Mouse (Mus musculus) fat pad, adult 2 months (tissue): ENCODE measurements around the gene Dnhd1.
"Not testable (repeated sequence)": the region's sequence is repeated elsewhere in the genome, so short reads cannot be mapped to it uniquely, and the experiment has no call there.

Experiments used
- DNase-seq: peaks from one replicate; pipeline ENCODE4 v3.0.0-alpha.2; 2011; ENCODE audit warnings: low read depth, low spot score; ENCODE audit errors: extremely low read depth

The Dnhd1 gene

DNA sequence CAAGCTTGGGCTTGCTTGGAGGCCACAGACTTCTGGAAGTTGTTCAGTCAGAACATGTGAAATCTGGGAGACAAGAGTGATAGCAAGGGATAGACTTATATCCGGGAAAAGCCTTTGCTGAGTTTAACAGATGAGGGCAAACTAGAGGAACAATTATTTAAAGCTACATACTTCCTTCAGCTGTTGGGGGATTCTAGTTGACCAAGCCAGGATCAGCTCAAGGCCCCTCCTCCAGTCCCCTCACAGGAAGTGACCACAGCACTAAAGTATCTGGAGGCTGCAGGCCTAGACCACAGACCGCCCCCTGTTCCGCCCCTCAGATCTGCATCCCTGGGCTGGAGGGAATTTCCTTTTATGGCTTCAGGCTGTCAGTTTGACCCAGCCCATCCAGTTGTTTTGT, 88.3 kb downstream of the Dnhd1 start:
- DNase-seq, result no peak

DNA sequence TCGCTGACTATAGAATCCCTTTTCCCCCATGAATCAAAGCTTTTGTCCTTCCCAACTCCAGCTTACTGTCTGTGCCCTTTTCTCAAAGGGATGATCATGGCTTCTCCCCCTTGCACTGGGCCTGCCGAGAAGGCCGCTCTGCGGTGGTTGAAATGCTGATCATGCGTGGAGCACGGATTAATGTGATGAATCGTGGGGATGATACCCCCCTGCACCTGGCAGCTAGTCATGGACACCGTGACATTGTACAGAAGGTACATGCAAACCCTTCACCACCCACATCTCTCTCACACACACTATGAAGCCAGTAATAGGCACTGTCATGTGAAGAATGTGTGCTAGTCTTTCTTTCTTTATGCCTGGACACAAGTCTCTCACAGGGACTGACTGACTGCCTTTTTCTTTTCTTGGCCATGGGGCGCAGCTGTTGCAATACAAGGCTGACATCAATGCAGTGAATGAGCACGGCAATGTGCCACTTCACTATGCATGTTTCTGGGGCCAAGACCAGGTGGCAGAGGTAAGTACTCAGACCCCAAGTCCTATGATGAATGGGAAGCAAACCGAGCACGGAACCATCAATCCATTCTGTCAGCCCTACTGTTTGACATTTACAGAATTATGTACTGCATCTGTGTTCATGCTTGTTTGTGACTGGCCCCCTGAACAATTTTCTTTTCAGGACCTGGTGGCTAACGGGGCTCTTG, 89.6 kb downstream of the Dnhd1 start:
- no peak for DNase-seq

DNA sequence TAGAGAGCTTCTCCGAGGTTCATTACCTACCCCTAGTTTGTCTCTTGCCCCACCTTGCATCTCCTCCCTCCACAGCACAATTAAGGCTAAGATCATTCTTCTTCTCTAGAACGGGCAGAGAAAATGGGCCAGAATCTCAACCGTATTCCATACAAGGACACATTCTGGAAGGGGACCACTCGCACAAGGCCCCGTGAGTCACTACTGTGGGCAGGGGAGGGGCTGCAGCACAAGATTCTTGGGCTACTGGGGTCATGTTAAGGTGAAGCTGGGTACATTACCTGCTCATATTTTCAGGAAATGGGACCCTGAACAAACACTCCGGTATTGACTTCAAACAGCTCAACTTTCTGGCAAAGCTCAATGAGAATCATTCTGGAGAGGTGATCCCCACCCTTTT, 90.2 kb downstream of the Dnhd1 start:
- no peak for DNase-seq

DNA sequence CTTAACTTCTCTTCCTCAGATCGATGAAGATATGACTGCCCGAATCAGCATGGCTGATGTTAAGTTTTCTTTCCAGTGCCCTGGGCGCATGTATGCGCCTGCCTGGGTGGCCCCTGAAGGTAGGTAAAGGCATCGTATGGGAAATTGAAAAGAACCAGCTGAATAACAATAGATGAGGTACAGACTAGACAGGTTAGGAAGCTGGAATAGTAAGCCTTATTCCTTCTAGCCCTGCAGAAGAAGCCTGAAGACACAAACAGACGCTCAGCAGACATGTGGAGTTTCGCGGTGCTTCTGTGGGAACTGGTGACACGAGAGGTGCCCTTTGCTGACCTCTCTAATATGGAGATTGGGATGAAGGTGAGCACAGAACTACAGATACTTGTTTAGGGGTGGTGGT, 91.4 kb downstream of the Dnhd1 start:
- DNase-seq, result no peak

DNA sequence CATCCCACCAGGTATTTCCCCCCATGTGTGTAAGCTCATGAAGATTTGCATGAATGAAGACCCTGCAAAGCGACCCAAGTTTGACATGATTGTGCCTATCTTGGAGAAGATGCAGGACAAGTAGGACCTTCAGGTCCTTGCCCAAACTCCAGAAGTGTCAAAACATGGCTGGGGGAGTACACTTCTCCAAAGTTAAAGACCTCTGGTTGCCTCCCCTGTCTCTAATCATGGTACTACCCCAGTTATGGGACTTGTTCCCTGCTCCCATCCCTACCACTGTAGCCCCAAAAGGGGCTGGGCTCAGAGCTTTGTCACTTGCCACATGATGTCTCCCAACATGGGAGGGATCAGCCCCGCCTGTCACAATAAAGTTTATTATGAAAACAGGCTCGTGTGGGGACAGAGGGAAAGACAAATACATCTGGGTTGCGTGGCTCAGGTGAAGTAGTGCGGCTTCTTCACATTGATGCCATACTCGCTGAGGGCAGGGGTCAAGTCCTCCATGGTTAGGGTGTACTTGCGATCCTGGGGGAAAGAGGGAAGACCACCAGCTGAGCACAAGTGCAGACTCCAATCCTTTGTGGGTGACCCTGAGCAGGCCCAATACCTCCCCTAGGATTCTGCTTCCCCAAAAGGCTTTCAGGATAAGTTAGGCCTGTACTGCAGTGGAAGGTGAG, 92.0 kb downstream of the Dnhd1 start:
- not testable (repeated sequence) for DNase-seq

DNA sequence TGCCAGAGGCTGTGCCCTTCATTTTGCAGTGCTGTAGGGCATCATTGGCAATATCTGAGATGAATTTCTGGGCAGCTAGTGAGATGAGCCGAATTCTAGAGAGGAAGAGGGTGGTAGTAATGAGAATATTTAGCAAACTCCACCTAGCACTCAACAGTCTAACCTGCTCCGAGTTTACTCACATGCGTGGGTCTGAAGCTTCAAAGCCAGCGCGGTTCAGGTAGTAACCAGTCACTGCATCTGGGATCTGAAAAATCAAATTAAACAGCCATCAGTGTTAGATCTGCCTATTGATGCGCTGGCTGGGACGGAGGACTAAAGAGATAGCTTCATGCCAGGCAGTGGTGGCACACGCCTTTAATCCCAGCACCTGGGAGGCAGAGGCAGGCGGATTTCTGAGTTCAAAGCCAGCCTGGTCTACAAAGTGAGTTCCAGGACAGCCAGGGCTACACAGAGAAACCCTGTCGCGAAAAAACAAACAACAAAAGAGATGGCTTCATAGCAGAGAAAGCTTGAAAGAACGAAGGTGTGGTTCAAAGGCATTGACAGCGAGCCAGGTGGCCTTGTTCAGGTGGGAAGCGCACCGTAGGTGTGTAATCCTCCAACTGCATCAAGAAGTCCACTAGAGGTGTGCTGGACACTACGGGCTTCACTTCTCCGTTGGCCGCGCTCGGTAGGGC, 92.8 kb downstream of the Dnhd1 start:
- DNase-seq, result not testable (repeated sequence)

DNA sequence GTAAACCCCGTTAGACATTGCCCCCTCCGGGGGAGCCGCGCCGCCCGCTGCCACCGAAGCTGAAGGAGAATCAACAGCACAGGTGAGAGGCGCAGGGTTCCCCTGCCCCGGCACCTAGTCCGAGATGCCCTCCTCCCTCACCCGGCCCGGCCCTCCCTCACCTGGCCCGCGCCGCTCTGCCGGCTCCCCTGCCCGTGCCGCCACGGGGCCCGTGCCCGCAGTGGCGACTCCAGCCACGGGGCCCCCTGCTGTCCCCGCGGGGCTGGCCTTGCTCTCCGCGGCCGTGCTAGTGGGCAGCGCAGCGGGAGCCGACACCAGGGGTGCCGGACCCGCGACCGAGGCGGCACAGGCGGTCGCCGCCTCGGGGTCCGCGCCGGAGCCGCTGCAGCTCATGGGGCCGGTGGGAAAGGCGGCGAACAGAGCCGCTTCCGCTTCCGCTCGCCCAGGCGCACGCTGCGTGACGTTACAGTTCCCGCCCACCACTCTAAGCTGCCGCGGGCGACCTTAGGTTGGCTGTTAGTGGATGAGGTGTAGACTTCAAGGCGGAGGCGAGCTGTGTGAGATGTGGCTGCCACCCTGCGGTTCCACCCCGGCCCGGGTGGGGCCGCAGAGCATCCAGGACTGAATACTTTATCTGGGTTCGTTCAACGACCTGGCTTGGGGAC, 93.4 kb downstream of the Dnhd1 start, which contains the start of gene Taf10:
TSS of gene Taf10 (minus strand) at position 436 of the 665 bp plus-strand sequence.
- no peak for DNase-seq

DNA sequence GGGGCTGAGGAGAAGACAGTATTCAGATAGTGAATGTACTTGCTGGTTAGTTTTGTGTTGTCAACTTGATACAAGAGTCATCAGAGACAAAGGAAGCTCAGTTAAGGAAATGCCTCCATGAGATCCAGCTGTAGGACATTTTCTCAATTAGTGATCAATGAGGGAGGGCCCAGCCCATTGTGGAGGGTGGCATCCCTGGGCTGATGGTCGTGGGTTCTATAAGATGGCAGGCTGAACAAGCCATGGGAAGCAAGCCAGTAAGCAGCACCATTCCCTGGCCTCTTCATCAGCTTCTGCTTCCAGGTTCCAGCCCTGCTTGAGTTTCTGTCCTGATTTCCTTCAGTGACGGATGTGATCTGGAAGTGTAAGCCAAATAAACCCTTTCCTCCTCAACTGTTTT, 97.1 kb downstream of the Dnhd1 start:
- no peak for DNase-seq

DNA sequence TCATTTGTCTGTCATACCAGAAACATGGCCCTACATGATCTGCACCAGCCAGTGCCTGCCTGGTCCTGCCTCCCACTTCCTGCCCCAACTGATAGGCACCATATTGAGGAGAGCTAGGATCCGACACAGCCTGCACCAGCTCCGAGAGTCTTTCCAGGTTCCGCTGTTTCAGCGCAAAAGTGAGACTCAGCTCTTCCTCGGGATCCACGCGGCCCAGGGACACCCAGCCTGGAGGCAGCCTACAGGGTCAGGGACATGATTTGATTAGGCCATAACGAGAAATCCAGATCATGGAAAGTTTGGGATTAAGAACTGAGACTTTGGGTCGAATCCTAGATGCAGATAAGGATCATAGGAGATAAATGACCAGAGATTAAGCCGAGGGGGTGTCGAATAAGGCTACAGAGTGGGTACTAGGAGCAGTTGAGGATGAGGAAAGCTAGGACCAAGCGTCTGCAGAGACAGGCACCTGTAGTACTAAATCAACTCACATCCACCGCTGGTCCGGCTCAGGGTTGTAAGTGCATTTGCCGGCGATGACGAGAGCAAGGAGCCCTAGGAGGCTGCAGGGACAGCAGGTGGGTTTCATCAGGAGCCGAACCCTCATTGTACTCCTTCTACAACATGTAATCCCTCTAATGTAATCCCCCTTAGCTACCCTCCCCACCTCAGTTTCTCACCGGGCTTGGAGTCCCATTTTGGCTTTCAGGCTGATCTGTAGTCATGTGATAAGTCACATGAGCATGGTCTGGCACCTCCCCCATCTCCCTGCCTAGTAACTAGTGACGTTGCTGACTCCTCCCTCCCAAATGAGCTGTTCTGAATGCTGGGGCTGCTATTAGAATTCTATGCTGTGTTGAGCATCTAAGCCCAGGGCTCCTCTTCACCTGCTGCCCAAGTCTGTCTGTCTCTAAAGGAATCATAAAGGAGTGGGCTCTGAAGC, 101.1 kb downstream of the Dnhd1 start, which contains the start of gene Tpp1:
TSS of gene Tpp1 (minus strand) at position 745 of the 943 bp plus-strand sequence.
- DNase-seq, result no peak

DNA sequence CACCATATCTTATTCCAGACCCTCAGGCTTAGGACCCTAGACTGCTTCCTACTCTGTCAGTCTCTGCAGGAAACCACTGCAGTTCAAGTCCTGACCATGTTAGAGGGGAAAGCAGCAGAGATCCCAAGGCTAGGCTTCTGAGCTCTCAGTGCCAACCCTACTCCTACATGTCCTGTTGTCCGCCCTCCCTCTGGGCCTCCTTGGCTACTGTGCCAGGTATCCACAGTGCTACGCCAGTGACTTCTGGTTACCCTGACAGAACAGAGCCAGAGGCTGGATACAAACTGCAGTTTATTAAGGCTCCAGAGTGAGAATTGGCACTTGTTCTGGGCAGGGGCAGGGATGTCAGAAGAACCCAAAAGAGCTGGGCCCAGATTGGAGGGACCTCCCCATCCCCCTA, 102.1 kb downstream of the Dnhd1 start:
- DNase-seq, result no peak

DNA sequence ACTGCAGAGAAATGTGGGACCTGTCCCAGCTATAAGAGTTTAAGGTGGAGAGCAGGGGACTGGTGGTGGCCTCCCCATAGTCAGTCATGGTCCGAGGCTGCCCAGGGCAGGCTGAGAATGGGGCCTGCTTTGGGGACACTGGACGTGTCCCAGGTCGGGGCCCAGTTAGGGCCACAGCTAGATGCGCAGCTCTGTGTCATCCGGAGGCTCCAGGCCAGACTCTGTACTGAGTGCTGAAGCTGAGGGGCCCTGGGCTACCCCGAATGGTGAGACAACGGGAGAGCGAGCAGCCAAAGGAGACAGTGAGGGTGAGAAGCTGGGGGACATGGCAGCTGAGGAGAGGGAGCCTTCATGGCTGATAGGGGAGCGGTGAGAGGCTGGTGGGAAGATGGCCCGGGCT, 102.7 kb downstream of the Dnhd1 start:
- no peak for DNase-seq

DNA sequence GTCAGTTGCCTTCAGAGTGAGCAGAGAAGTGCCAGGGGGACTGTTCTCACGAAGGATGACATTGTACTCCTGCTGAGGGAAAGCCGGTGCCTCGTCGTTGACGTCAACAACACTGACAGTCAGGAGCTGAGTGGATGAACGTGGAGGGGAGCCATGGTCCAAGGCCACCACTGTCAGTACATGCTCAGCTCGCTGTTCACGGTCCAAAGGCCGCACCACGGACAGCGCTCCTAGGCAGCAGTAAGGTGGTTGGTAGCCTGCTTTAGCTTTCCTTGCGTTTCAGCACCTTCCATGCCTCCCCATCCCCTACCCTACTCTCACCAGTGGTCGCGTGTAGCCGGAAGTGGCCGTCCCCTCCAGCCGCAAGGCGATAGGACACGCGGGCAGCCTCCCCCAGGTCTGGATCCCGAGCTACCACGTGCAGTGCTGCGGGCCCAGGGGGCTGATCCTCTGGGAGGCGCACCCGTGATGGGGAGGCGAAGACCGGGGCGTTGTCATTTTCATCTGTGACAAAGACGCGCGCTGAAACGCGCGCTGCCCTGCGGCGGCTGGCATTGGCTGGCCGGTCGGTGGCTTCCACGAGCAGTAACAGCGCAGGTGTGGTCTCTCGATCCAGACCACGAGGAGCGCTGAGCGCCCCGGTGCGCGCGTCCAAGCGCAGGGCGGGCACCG, 111.3 kb downstream of the Dnhd1 start:
- no peak for DNase-seq

DNA sequence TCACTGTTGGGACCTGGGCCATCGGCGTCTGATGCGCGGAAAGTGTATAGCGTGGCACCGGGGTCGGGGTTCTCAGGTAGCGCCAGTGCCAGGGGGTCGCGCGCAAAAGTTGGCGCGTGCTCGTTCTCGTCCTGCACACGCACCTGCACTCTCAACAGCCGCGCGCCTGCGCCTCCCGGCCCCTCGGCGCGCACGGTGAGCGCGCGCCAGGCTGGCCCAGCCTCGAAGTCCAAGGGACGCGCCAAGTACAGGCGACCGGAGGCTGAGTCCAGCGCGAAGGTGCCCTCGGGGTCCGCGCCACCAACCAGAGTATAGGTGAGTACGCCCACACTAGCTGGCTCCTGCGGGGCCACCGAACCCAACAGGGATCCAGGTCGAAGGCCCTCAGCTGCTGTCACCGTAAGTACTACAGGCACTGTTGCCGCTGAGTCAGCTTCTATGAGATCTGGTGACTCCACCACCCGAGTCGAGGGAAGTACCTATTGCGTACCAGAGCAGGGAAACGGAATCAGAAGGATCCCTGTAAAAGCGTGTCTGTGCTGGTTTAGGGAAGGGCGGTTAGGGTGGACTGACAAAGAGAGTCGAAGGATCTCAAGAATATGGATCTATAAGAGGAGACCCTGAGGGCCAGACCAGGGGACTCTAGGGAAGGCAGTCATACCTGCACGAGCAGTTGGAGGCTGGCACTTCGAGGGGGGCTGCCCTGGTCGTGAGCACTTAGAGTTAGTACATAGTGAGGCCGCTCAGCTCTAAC, 112.1 kb downstream of the Dnhd1 start:
- DNase-seq, result no peak

DNA sequence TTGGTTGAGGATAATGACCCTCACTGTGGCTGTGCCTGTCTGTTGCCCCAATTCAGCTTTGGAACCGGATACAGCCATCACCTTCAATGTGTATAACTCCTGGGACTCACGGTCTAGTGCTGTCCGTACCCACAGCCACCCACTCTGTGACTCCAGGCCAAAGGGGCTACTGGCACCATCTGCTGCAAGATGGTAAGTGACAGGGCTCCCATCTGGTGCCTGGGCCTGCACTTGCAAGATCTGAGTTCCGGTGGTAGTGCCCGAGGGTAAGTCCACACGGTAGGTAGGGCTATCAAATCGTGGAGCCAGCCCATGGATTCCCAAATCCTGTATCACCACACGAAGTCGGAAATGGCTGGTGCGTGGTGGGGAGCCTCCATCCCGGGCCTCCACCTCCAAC, 113.7 kb downstream of the Dnhd1 start:
- DNase-seq, result no peak

DNA sequence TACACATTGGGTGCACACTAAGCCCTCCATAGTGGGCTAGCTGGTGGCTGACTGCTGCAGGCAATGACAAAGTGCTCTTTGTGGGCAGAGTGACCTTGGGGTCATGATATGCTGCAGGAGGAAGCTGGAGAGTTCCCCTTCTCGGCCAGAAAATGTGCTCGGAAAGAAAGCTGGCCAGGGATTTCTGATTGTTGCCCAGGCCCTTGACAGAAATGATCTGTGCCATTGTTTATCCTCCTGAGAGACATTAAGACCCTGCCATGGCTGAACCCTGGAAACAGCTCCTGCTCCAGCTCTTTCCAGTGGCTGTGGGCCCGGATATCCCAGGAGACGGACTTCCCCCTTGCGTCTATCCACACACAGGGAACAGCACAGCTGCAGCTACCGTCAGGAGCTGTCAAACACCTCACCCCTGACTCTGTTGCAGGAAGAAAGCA, 117.1 kb downstream of the Dnhd1 start:
- no peak for DNase-seq

DNA sequence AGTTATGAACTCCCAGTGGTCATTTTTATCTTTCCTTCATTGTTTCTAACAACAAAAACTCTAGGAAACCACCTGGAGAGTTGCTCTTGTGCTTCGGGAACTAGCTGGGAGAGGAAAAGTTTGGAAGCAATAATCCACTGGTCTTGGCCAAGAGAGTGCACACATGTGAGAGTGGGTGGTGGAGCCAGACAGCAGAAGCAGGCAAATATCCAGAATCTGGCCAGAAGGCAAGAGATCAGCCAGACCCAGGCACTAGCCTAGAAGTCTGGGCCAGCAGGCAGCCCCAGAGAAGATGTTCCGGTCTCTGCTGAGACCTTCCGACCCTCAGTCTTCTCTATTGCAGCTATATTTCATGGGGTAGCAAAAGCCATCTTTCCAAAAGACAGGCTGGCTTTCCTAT, 119.3 kb downstream of the Dnhd1 start:
- no peak for DNase-seq
